Mouse (Mus musculus) neural tube, embryonic 14.5 days (tissue): ENCODE results near the gene Gm10719. TPM values are rescaled to one million over a fixed set of nuclear protein-coding genes. Genes with fewer than 3 reads are reported as not detected.
"Not testable (repeated sequence)": the region's sequence is repeated elsewhere in the genome, so short reads cannot be mapped to it uniquely, and the experiment has no call there.

ENCODE experiments used
- ATAC-seq: fragments of 200-750 bp; cut with Nextera tagmentation; 2 replicates; pipeline ENCODE4 v1.8.0; 2017; ENCODE audit warnings: low read depth, mild to moderate bottlenecking, moderate TSS enrichment, moderate library complexity
- H3K27ac ChIP-seq: fragments of 300-500 bp; sonication (generic); 2 replicates; pipeline ENCODE4 v1.5.1; 2014; ENCODE audit warnings: low read depth, mild to moderate bottlenecking, control low read depth, low read length, moderate library complexity, mixed read lengths
- H3K27me3 ChIP-seq: fragments of 300-500 bp; sonication (generic); 2 replicates; pipeline ENCODE4 v1.6.1; 2014; ENCODE audit warnings: low read length; ENCODE audit not compliant: control insufficient read depth, insufficient read depth
- H3K36me3 ChIP-seq: fragments of 300-500 bp; sonication (generic); 2 replicates; pipeline ENCODE4 v1.6.1; 2014; ENCODE audit warnings: low read length, mixed read lengths; ENCODE audit not compliant: control insufficient read depth, insufficient read depth
- H3K4me1 ChIP-seq: fragments of 300-500 bp; sonication (generic); 2 replicates; pipeline ENCODE4 v1.6.1; 2014; ENCODE audit warnings: low read length; ENCODE audit not compliant: control insufficient read depth, insufficient read depth
- H3K4me2 ChIP-seq: fragments of 300-500 bp; sonication (generic); 2 replicates; pipeline ENCODE4 v1.6.1; 2014; ENCODE audit warnings: mild to moderate bottlenecking, low read depth, low read length, control low read depth
- H3K4me3 ChIP-seq: fragments of 300-500 bp; sonication (generic); 2 replicates; pipeline ENCODE4 v1.5.1; 2014; ENCODE audit warnings: low read depth, low read length, control low read depth, mixed read lengths
- H3K9ac ChIP-seq: fragments of 300-500 bp; sonication (generic); replicated peaks from 2 replicates; pipeline ENCODE4 v1.6.1; 2014; ENCODE audit warnings: low read depth, mild to moderate bottlenecking, control low read depth, low read length, mixed read lengths
- H3K9me3 ChIP-seq: fragments of 300-500 bp; sonication (generic); 2 replicates; pipeline ENCODE4 v1.6.1; 2016; ENCODE audit warnings: low read length; ENCODE audit not compliant: control insufficient read depth
- WGBS: fragments of 180-500 bp; shearing (Covaris S2); extraction: QIAGEN DNeasy Blood & Tissue Kit; methylation state at CpG from one replicate; pipeline ENCODE4 v1.1.7; 2014; 5-methylcytosine and 5-hydroxymethylcytosine counted together
- polyA plus RNA-seq: library from polyadenylated mRNA; unstranded; fragments of >200 nt; fragmentation: Nextera tagmentation; extraction: Ambion mirVana; gene quantifications from 2 replicates; pipeline ENCODE4 v1.2.1, GENCODE M21; 2014

Gene Gm10719
- polyA plus RNA-seq, 1 experiment from 2014 or later: 0.44 TPM

- not testable (repeated sequence) for ATAC-seq, H3K9ac ChIP-seq, H3K4me2 ChIP-seq, H3K4me3 ChIP-seq, H3K9me3 ChIP-seq, H3K27me3 ChIP-seq, H3K4me1 ChIP-seq, H3K27ac ChIP-seq, H3K36me3 ChIP-seq
- 90% methylated on average over 2 of the region's 7 CpGs for whole genome bisulfite sequencing
Measured at GRCm38 (mm10) chr9:3012054-3012621, 5.1 kb upstream of the Gm10719 start.

GRCm38 (mm10) chr9:3012733-3013279 lies 4.4 kb upstream of the Gm10719 start, which contains the start of gene Gm10721:
TSS of gene Gm10721 (plus strand) at chr9:3013140.
- no CpG with 5 or more reads among the region's 11 CpGs for WGBS
- H3K27me3 ChIP-seq, H3K4me3 ChIP-seq, H3K27ac ChIP-seq, H3K9me3 ChIP-seq, H3K9ac ChIP-seq, H3K36me3 ChIP-seq, H3K4me1 ChIP-seq, H3K4me2 ChIP-seq: not testable (repeated sequence)
- ATAC-seq: 0 out of 2 replicates have a peak, but pooled peaks have one; percentile 41

- H3K9ac ChIP-seq, ATAC-seq, H3K36me3 ChIP-seq, H3K27me3 ChIP-seq, H3K9me3 ChIP-seq, H3K4me3 ChIP-seq, H3K4me2 ChIP-seq, H3K27ac ChIP-seq, H3K4me1 ChIP-seq: not testable (repeated sequence)
- WGBS: 61% methylated on average over 4 of the region's 9 CpGs
Measured at GRCm38 (mm10) chr9:3015354-3015753, 1.9 kb upstream of the Gm10719 start, which contains the start of gene Gm10720. TSS of gene Gm10720 (plus strand) at chr9:3015654.

- 76% methylated on average over 4 of the region's 6 CpGs for WGBS
- H3K36me3 ChIP-seq, H3K9me3 ChIP-seq, H3K9ac ChIP-seq, ATAC-seq, H3K4me2 ChIP-seq, H3K4me1 ChIP-seq, H3K27ac ChIP-seq, H3K27me3 ChIP-seq, H3K4me3 ChIP-seq: not testable (repeated sequence)
Measured at GRCm38 (mm10) chr9:3015896-3016295, 1.3 kb upstream of the Gm10719 start.

- H3K36me3 ChIP-seq, H3K27ac ChIP-seq, H3K27me3 ChIP-seq, H3K9ac ChIP-seq, H3K4me1 ChIP-seq, H3K9me3 ChIP-seq, H3K4me3 ChIP-seq, ATAC-seq, H3K4me2 ChIP-seq: not testable (repeated sequence)
- 65% methylated on average over 9 of the region's 9 CpGs for WGBS
Measured at GRCm38 (mm10) chr9:3018944-3019343, 1.7 kb downstream of the Gm10719 start.

- H3K27ac ChIP-seq, H3K4me2 ChIP-seq, H3K4me3 ChIP-seq, H3K9ac ChIP-seq, H3K4me1 ChIP-seq, H3K36me3 ChIP-seq, H3K27me3 ChIP-seq, H3K9me3 ChIP-seq: not testable (repeated sequence)
- 0 out of 2 replicates have a peak, but pooled peaks have one; percentile 57 for ATAC-seq
- WGBS: 76% methylated on average over 11 of the region's 19 CpGs
Measured at GRCm38 (mm10) chr9:3019835-3020727, 2.9 kb downstream of the Gm10719 start.

GRCm38 (mm10) chr9:3022316-3023008 lies 5.3 kb downstream of the Gm10719 start:
- 71% methylated on average over 9 of the region's 13 CpGs for WGBS
- not testable (repeated sequence) for H3K27ac ChIP-seq, ATAC-seq, H3K4me2 ChIP-seq, H3K27me3 ChIP-seq, H3K9ac ChIP-seq, H3K4me3 ChIP-seq, H3K9me3 ChIP-seq, H3K4me1 ChIP-seq, H3K36me3 ChIP-seq

GRCm38 (mm10) chr9:3023312-3023984 lies 6.2 kb downstream of the Gm10719 start, which contains the start of gene Gm10718:
TSS of gene Gm10718 (plus strand) at chr9:3023547.
- H3K27me3 ChIP-seq, ATAC-seq, H3K9me3 ChIP-seq, H3K36me3 ChIP-seq, H3K4me3 ChIP-seq, H3K4me2 ChIP-seq, H3K9ac ChIP-seq, H3K4me1 ChIP-seq, H3K27ac ChIP-seq: not testable (repeated sequence)
- WGBS: 70% methylated on average over 9 of the region's 13 CpGs
